Comparison of ENCODE assay signal across 21 mouse cellular contexts in genomic region chr4:91503273-91503672, GRCm38 (mm10).
"Had no signal": no experiment of that assay in that cellular context is flagged by ENCODE, and none has a peak within 500 bp of the region (broad histone marks: within the 10 kb centered on the region; RNA-seq: fewer than 3 reads in every experiment).

No protein-coding gene starts in this region.

- H3K9ac ChIP-seq: embryonic facial prominence, embryonic 12.5 days; embryonic facial prominence, embryonic 13.5 days; embryonic facial prominence, embryonic 15.5 days; forebrain, embryonic 12.5 days; forebrain, embryonic 13.5 days; forebrain, embryonic 15.5 days; forebrain, postnatal 0 days had no signal

- DNase-seq: cerebellum, adult 9-11 months; cerebellum, postnatal 25 days; cerebellum, postnatal 36 days; forebrain, postnatal 0 days; gastrocnemius, adult 2 months; gastrocnemius, postnatal 10 days; gastrocnemius, postnatal 14 days; gastrocnemius, postnatal 25 days; gastrocnemius, postnatal 36 days; heart, adult 11 months; heart, adult 18-20 months; heart, adult 2 months had no signal

- H3K36me3 ChIP-seq: embryonic facial prominence, embryonic 10.5 days; embryonic facial prominence, embryonic 12.5 days; embryonic facial prominence, embryonic 13.5 days; embryonic facial prominence, embryonic 15.5 days; forebrain, embryonic 12.5 days; forebrain, embryonic 15.5 days; heart, embryonic 10.5 days had no signal

- H3K4me3 ChIP-seq: embryonic facial prominence, embryonic 10.5 days; embryonic facial prominence, embryonic 12.5 days; embryonic facial prominence, embryonic 13.5 days; embryonic facial prominence, embryonic 15.5 days; erythroblast, embryonic 14.5 days; forebrain, embryonic 12.5 days; forebrain, embryonic 13.5 days; forebrain, embryonic 15.5 days; gastrocnemius, adult 2 months; heart, adult 2 months; heart, embryonic 10.5 days had no signal

- H3K4me1 ChIP-seq: embryonic facial prominence, embryonic 10.5 days; embryonic facial prominence, embryonic 12.5 days; embryonic facial prominence, embryonic 13.5 days; embryonic facial prominence, embryonic 15.5 days; forebrain, embryonic 12.5 days; forebrain, embryonic 13.5 days; forebrain, embryonic 15.5 days; heart, embryonic 10.5 days had no signal

- H3K27me3 ChIP-seq: embryonic facial prominence, embryonic 12.5 days; embryonic facial prominence, embryonic 13.5 days; embryonic facial prominence, embryonic 15.5 days; forebrain, embryonic 12.5 days; forebrain, embryonic 13.5 days; forebrain, embryonic 15.5 days had no signal

- H3K27ac ChIP-seq: embryonic facial prominence, embryonic 10.5 days; embryonic facial prominence, embryonic 12.5 days; embryonic facial prominence, embryonic 13.5 days; embryonic facial prominence, embryonic 15.5 days; forebrain, embryonic 12.5 days; forebrain, embryonic 13.5 days; forebrain, embryonic 15.5 days; gastrocnemius, adult 2 months; heart, adult 2 months; heart, embryonic 10.5 days had no signal

- H3K9me3 ChIP-seq: embryonic facial prominence, embryonic 10.5 days; embryonic facial prominence, embryonic 12.5 days; embryonic facial prominence, embryonic 13.5 days; embryonic facial prominence, embryonic 15.5 days; forebrain, embryonic 12.5 days; forebrain, embryonic 13.5 days; forebrain, embryonic 15.5 days; heart, embryonic 10.5 days had no signal
